Mouse (Mus musculus): ENCODE data around the gene Cped1. TPM values are rescaled to one million over a fixed set of nuclear protein-coding genes. Genes with fewer than 3 reads are reported as not detected.

Gene Cped1
- polyA plus RNA-seq, 1 experiment from 2014 or later, result 3.0 TPM

- 86% methylated on average over 8 of the region's 8 CpGs for WGBS
- no peak for ATAC-seq
- Histone ChIP-seq H3K4me1 (no peaks in the 10 kb centered on the region), H3K36me3 (ENCODE audit: poor library complexity, severe bottlenecking) (no peaks in the 10 kb centered on the region), H3K9ac (no peak overlapping the region), H3K27me3 (no peaks in the 10 kb centered on the region), H3K4me2 (no peak overlapping the region), H3K9me3 (replicated peaks) (no peaks in the 10 kb centered on the region), H3K4me3 (no peak overlapping the region), H3K27ac (no peak overlapping the region)
These were observed 33.2 kb downstream of the Cped1 start for GRCm38 (mm10) chr6:22018768-22019445.

GRCm38 (mm10) chr6:22019637-22020036 is 33.9 kb downstream of the Cped1 start:
- Histone ChIP-seq H3K4me2 (no peak overlapping the region), H3K27ac (no peak overlapping the region), H3K4me3 (no peak overlapping the region), H3K9me3 (replicated peaks) (no peaks in the 10 kb centered on the region), H3K4me1 (no peaks in the 10 kb centered on the region), H3K9ac (no peak overlapping the region), H3K36me3 (ENCODE audit: poor library complexity, severe bottlenecking) (no peaks in the 10 kb centered on the region), H3K27me3 (no peaks in the 10 kb centered on the region)
- WGBS, result 71% methylated on average over 10 of the region's 10 CpGs
- no peak for ATAC-seq

GRCm38 (mm10) chr6:22020696-22021095 is 35.0 kb downstream of the Cped1 start:
- Histone ChIP-seq H3K36me3 (ENCODE audit: poor library complexity, severe bottlenecking) (no peaks in the 10 kb centered on the region), H3K4me2 (no peak overlapping the region), H3K4me3 (no peak overlapping the region), H3K9me3 (replicated peaks) (no peaks in the 10 kb centered on the region), H3K27me3 (no peaks in the 10 kb centered on the region), H3K27ac (no peak overlapping the region), H3K4me1 (peaks cover 3% of the 10 kb centered on the region; the same call in 1 of the 2 replicates), H3K9ac (no peak overlapping the region)
- no peak for ATAC-seq
- 89% methylated on average over 5 of the region's 5 CpGs for WGBS

GRCm38 (mm10) chr6:22021315-22021714 is 35.6 kb downstream of the Cped1 start:
- H3K27me3 ChIP-seq, result no peaks in the 10 kb centered on the region
- no peak overlapping the region for H3K4me3 ChIP-seq
- WGBS, result 88% methylated on average over 3 of the region's 3 CpGs
- no peaks in the 10 kb centered on the region for H3K9me3 ChIP-seq (replicated peaks)
- H3K36me3 ChIP-seq (ENCODE audit: poor library complexity, severe bottlenecking), result no peaks in the 10 kb centered on the region
- no peak overlapping the region for H3K27ac ChIP-seq
- H3K4me2 ChIP-seq, result no peak overlapping the region
- H3K9ac ChIP-seq, result no peak overlapping the region
- peaks cover 9% of the 10 kb centered on the region for H3K4me1 ChIP-seq
- ATAC-seq, result no peak

GRCm38 (mm10) chr6:22024168-22024567 is 38.5 kb downstream of the Cped1 start:
- H3K36me3 ChIP-seq (ENCODE audit: poor library complexity, severe bottlenecking), result no peaks in the 10 kb centered on the region
- no peak overlapping the region for H3K4me3 ChIP-seq
- no peak overlapping the region for H3K27ac ChIP-seq
- H3K9ac ChIP-seq, result no peak overlapping the region
- H3K27me3 ChIP-seq, result no peaks in the 10 kb centered on the region
- WGBS, result 96% methylated on average over 2 of the region's 2 CpGs
- no peaks in the 10 kb centered on the region for H3K9me3 ChIP-seq (replicated peaks)
- H3K4me2 ChIP-seq, result no peak overlapping the region
- no peak for ATAC-seq
- H3K4me1 ChIP-seq, result peaks cover 9% of the 10 kb centered on the region

- H3K27ac ChIP-seq, result no peak overlapping the region
- H3K4me2 ChIP-seq, result peak overlapping the region; percentile 54
- no peaks in the 10 kb centered on the region for H3K27me3 ChIP-seq
- H3K4me3 ChIP-seq, result peak overlapping the region; percentile 28
- H3K9ac ChIP-seq, result peak overlapping the region; percentile 30; the same call in 1 of the 2 replicates
- WGBS, result 12% methylated on average over 17 of the region's 17 CpGs
- no peaks in the 10 kb centered on the region for H3K36me3 ChIP-seq (ENCODE audit: poor library complexity, severe bottlenecking)
- peaks cover 9% of the 10 kb centered on the region for H3K4me1 ChIP-seq
- no peaks in the 10 kb centered on the region for H3K9me3 ChIP-seq (replicated peaks)
- peak; percentile 39; the same call in 1 of the 2 replicates for ATAC-seq
These were observed 40.1 kb downstream of the Cped1 start for GRCm38 (mm10) chr6:22025584-22026357.

- Histone ChIP-seq H3K27me3 (no peaks in the 10 kb centered on the region), H3K4me2 (peak overlapping the region; percentile 54), H3K9ac (peak overlapping the region; percentile 30; the same call in 1 of the 2 replicates), H3K36me3 (ENCODE audit: poor library complexity, severe bottlenecking) (no peaks in the 10 kb centered on the region), H3K9me3 (replicated peaks) (no peaks in the 10 kb centered on the region), H3K4me3 (peak overlapping the region; percentile 28), H3K27ac (no peak overlapping the region), H3K4me1 (peaks cover 9% of the 10 kb centered on the region)
- peak; percentile 57; the same call in 1 of the 2 replicates for ATAC-seq
- 8% methylated on average over 4 of the region's 4 CpGs for WGBS
These were observed 40.6 kb downstream of the Cped1 start for GRCm38 (mm10) chr6:22026358-22026673.

GRCm38 (mm10) chr6:22026761-22027594 is 41.3 kb downstream of the Cped1 start:
- WGBS, result 58% methylated on average over 9 of the region's 9 CpGs
- Histone ChIP-seq H3K9me3 (replicated peaks) (no peaks in the 10 kb centered on the region), H3K4me3 (no peak overlapping the region), H3K9ac (no peak overlapping the region), H3K27ac (no peak overlapping the region), H3K27me3 (no peaks in the 10 kb centered on the region), H3K4me2 (no peak overlapping the region), H3K4me1 (peaks cover 9% of the 10 kb centered on the region), H3K36me3 (ENCODE audit: poor library complexity, severe bottlenecking) (no peaks in the 10 kb centered on the region)
- peak; percentile 64 for ATAC-seq

- ATAC-seq, result no peak
- Histone ChIP-seq H3K9me3 (replicated peaks) (no peaks in the 10 kb centered on the region), H3K27me3 (no peaks in the 10 kb centered on the region), H3K9ac (no peak overlapping the region), H3K36me3 (ENCODE audit: poor library complexity, severe bottlenecking) (no peaks in the 10 kb centered on the region), H3K4me2 (no peak overlapping the region), H3K4me1 (peaks cover 9% of the 10 kb centered on the region), H3K4me3 (no peak overlapping the region), H3K27ac (no peak overlapping the region)
- WGBS, result 90% methylated on average over 2 of the region's 2 CpGs
These were observed 42.1 kb downstream of the Cped1 start for GRCm38 (mm10) chr6:22027854-22028253.

- Histone ChIP-seq H3K9me3 (replicated peaks) (no peaks in the 10 kb centered on the region), H3K27ac (no peak overlapping the region), H3K36me3 (ENCODE audit: poor library complexity, severe bottlenecking) (no peaks in the 10 kb centered on the region), H3K9ac (no peak overlapping the region), H3K4me2 (no peak overlapping the region), H3K4me3 (no peak overlapping the region), H3K4me1 (peaks cover 9% of the 10 kb centered on the region), H3K27me3 (no peaks in the 10 kb centered on the region)
- ATAC-seq, result no peak
- 87% methylated on average over 7 of the region's 7 CpGs for WGBS
These were observed 44.7 kb downstream of the Cped1 start for GRCm38 (mm10) chr6:22030381-22030780.

- H3K9me3 ChIP-seq (replicated peaks), result no peaks in the 10 kb centered on the region
- H3K9ac ChIP-seq, result no peak overlapping the region
- H3K4me3 ChIP-seq, result no peak overlapping the region
- no peaks in the 10 kb centered on the region for H3K27me3 ChIP-seq
- H3K36me3 ChIP-seq (ENCODE audit: poor library complexity, severe bottlenecking), result no peaks in the 10 kb centered on the region
- ATAC-seq, result no peak
- WGBS, result 91% methylated on average over 4 of the region's 4 CpGs
- peaks cover 12% of the 10 kb centered on the region for H3K4me1 ChIP-seq
- H3K4me2 ChIP-seq, result no peak overlapping the region
- no peak overlapping the region for H3K27ac ChIP-seq
These were observed 47.5 kb downstream of the Cped1 start for GRCm38 (mm10) chr6:22033188-22033587.

- H3K4me3 ChIP-seq, result no peak overlapping the region
- H3K27ac ChIP-seq, result no peak overlapping the region
- H3K4me1 ChIP-seq, result peaks cover 12% of the 10 kb centered on the region
- WGBS, result 86% methylated on average over 6 of the region's 6 CpGs
- no peaks in the 10 kb centered on the region for H3K9me3 ChIP-seq (replicated peaks)
- H3K9ac ChIP-seq, result no peak overlapping the region
- no peaks in the 10 kb centered on the region for H3K27me3 ChIP-seq
- H3K36me3 ChIP-seq (ENCODE audit: poor library complexity, severe bottlenecking), result no peaks in the 10 kb centered on the region
- no peak for ATAC-seq
- H3K4me2 ChIP-seq, result no peak overlapping the region
These were observed 49.7 kb downstream of the Cped1 start for GRCm38 (mm10) chr6:22035408-22035807.
